Mouse (Mus musculus): ENCODE measurements around the gene Syn2.

The Syn2 gene

GRCm38 (mm10) chr6:115291823-115292222 is 157.1 kb downstream of the Syn2 start:
- DNase-seq (ENCODE audit: low spot score), result no peak

- no peak for DNase-seq (ENCODE audit: low spot score)
Observed at GRCm38 (mm10) chr6:115292621-115293020, 157.9 kb downstream of the Syn2 start.

- DNase-seq (ENCODE audit: low spot score), result no peak
Observed at GRCm38 (mm10) chr6:115293877-115294276, 159.2 kb downstream of the Syn2 start.

GRCm38 (mm10) chr6:115307134-115307533 is 172.4 kb downstream of the Syn2 start:
- no peak for DNase-seq (ENCODE audit: low spot score)

- DNase-seq (ENCODE audit: low spot score), result no peak
Observed at GRCm38 (mm10) chr6:115312780-115313179, 178.1 kb downstream of the Syn2 start.

GRCm38 (mm10) chr6:115313235-115313738 is 178.6 kb downstream of the Syn2 start:
- no peak for DNase-seq (ENCODE audit: low spot score)

GRCm38 (mm10) chr6:115313910-115314309 is 179.2 kb downstream of the Syn2 start:
- DNase-seq (ENCODE audit: low spot score), result no peak

- no peak for DNase-seq (ENCODE audit: low spot score)
Observed at GRCm38 (mm10) chr6:115315770-115316169, 181.1 kb downstream of the Syn2 start.

GRCm38 (mm10) chr6:115316811-115317221 is 182.1 kb downstream of the Syn2 start:
- DNase-seq (ENCODE audit: low spot score), result no peak

GRCm38 (mm10) chr6:115318811-115319210 is 184.1 kb downstream of the Syn2 start:
- DNase-seq (ENCODE audit: low spot score), result no peak

- DNase-seq (ENCODE audit: low spot score), result no peak
Observed at GRCm38 (mm10) chr6:115319686-115320085, 185.0 kb downstream of the Syn2 start.

- DNase-seq (ENCODE audit: low spot score), result no peak
Observed at GRCm38 (mm10) chr6:115320927-115321714, 186.4 kb downstream of the Syn2 start.

GRCm38 (mm10) chr6:115321883-115322351 is 187.2 kb downstream of the Syn2 start:
- DNase-seq (ENCODE audit: low spot score), result no peak

GRCm38 (mm10) chr6:115322956-115323355 is 188.3 kb downstream of the Syn2 start:
- DNase-seq (ENCODE audit: low spot score), result no peak

- DNase-seq (ENCODE audit: low spot score), result no peak
Observed at GRCm38 (mm10) chr6:115330964-115331363, 196.3 kb downstream of the Syn2 start.
